Mouse (Mus musculus) stomach, postnatal 0 days (tissue): ENCODE data around the gene Gm21773. TPM values are rescaled to one million over a fixed set of nuclear protein-coding genes. Genes with fewer than 3 reads are reported as not detected.
"Not testable (repeated sequence)": the region's sequence is repeated elsewhere in the genome, so short reads cannot be mapped to it uniquely, and the experiment has no call there.

Source experiments
- ATAC-seq: fragments of 200-750 bp; cut with Nextera tagmentation; 2 replicates; pipeline ENCODE4 v1.8.0; 2017; ENCODE audit not compliant: low FRiP score, low TSS enrichment
- DNase-seq: peaks from one replicate; pipeline ENCODE4 v3.0.0-alpha.2; 2016; ENCODE audit warnings: low spot score
- H3K27ac ChIP-seq: fragments of 300-500 bp; sonication (generic); replicated peaks from 2 replicates; pipeline ENCODE4 v1.5.1; 2014; ENCODE audit warnings: mild to moderate bottlenecking, control low read depth
- H3K27me3 ChIP-seq: fragments of 300-500 bp; sonication (generic); 2 replicates; pipeline ENCODE4 v1.6.1; 2014; ENCODE audit warnings: low read length; ENCODE audit not compliant: control insufficient read depth, insufficient read depth
- H3K36me3 ChIP-seq: fragments of 300-500 bp; sonication (generic); 2 replicates; pipeline ENCODE4 v1.6.1; 2014; ENCODE audit warnings: low read length, mixed read lengths; ENCODE audit not compliant: control insufficient read depth, insufficient read depth
- H3K4me1 ChIP-seq: fragments of 300-500 bp; sonication (generic); replicated peaks from 2 replicates; pipeline ENCODE4 v1.6.1; 2014; ENCODE audit warnings: antibody characterized with exemption; ENCODE audit not compliant: control insufficient read depth, insufficient read depth
- H3K4me2 ChIP-seq: fragments of 300-500 bp; sonication (generic); replicated peaks from 2 replicates; pipeline ENCODE4 v1.6.1; 2014; ENCODE audit warnings: low read depth, mild to moderate bottlenecking, control low read depth, moderate library complexity
- H3K4me3 ChIP-seq: fragments of 300-500 bp; sonication (generic); 2 replicates; pipeline ENCODE4 v1.5.1; 2014; ENCODE audit warnings: low read depth, low read length, control low read depth
- H3K9ac ChIP-seq: fragments of 300-500 bp; sonication (generic); 2 replicates; pipeline ENCODE4 v1.6.1; 2014; ENCODE audit warnings: mild to moderate bottlenecking, low read length, control low read depth, mixed read lengths
- H3K9me3 ChIP-seq: fragments of 300-500 bp; sonication (generic); 2 replicates; pipeline ENCODE4 v1.6.1; 2016; ENCODE audit warnings: low read length; ENCODE audit not compliant: control insufficient read depth
- WGBS: fragments of 180-500 bp; shearing (Covaris S2); extraction: QIAGEN DNeasy Blood & Tissue Kit; methylation state at CpG from one replicate; pipeline ENCODE4 v1.1.7; 2014; 5-methylcytosine and 5-hydroxymethylcytosine counted together
- polyA plus RNA-seq: library from polyadenylated mRNA; unstranded; fragments of >200 nt; fragmentation: Nextera tagmentation; extraction: Ambion mirVana; gene quantifications from 2 replicates; pipeline ENCODE4 v1.2.1, GENCODE M21; 2015

Gene Gm21773
- polyA plus RNA-seq: not detected in 2 replicates

DNA sequence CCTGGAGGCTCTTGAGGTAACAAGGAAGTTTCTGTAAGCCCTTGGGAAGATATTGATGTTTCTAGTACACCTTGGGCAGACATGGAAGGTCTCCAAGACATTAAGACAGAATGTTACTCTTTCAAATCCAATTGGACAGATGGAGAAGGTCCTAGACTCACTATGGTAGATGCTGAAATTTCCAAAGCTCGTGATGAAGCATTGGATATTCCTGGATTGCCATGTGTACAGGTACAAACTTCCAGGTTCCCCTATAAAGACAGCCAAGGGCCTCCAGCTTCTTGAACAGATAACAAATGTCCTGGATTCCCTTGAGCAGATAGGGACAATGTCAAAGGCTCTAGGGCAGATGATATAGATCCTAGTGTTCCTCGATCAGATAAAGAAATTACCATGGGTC is at the start of gene Gm21773:
Gm21773 (minus strand) TSS at position 101 of the 400 bp plus-strand sequence.
- H3K9ac ChIP-seq, H3K4me3 ChIP-seq, H3K4me2 ChIP-seq, H3K36me3 ChIP-seq, H3K27ac ChIP-seq, H3K9me3 ChIP-seq, H3K4me1 ChIP-seq, H3K27me3 ChIP-seq, DNase-seq, ATAC-seq: not testable (repeated sequence)
- no CpG with 5 or more reads among the region's 2 CpGs for WGBS
